In the genomic region with DNA sequence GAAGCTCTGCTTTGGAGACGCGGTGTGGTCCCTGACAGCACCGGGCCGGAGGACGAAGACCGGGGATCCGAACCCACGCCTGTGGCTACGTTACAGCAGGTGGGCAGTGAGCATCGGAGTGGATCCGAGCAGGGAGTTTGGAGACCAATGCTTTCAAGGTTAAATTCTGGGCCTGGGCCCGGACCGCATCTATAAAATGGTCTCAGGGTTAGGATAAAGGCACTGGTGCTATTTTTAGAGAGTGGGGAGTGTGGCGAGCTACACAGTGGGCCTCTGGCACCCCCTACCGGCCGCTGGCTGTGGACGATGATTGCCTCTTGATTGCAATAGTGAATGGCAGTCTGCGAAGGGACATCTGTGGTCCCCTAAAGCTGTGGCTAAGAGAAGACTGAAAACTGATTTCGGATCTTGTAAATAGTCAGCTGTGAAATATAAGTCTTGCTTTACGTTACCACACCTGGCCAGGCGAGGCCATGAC, we compare ENCODE assay signal across 8 mouse cellular contexts. TPM values are rescaled to one million over a fixed set of nuclear protein-coding genes. Genes with fewer than 3 reads are reported as not detected.
DNase-seq lines count a peak whose midpoint lies in the region; ATAC-seq lines count a peak whose summit lies in the region.

A gene (plus strand): TSS at position 51 of the 478 bp plus-strand sequence.

- WGBS in hindbrain, embryonic 10.5 days, result 1% methylated on average over 21 of the region's 21 CpGs

- H3K9me3 ChIP-seq in hindbrain, embryonic 10.5 days, result no peaks in the 10 kb centered on the region

- H3K27me3 ChIP-seq in hindbrain, embryonic 10.5 days (ENCODE audit: insufficient read depth, poor library complexity, severe bottlenecking), result peaks cover 77% of the 10 kb centered on the region

- H3K4me1 ChIP-seq in hindbrain, embryonic 10.5 days (replicated peaks), result peaks cover 44% of the 10 kb centered on the region

- peaks cover 13% of the 10 kb centered on the region for H3K36me3 ChIP-seq in hindbrain, embryonic 10.5 days

- peak; percentile 60 for DNase-seq in MEL-GATA-1-ER (ENCODE audit: extremely low read depth, low read depth)
- peak; percentile 94 for DNase-seq in cerebellum, adult 8-10 months
- peak; percentile 89 for DNase-seq in hindbrain, embryonic 10.5 days (ENCODE audit: low spot score)
- DNase-seq in layer of hippocampus, adult 9-11 months, result peak; percentile 90
- peak; percentile 94 for DNase-seq in lung, postnatal 10 days
- DNase-seq in ovary, postnatal 36 days (ENCODE audit: low spot score), result peak; percentile 86
- DNase-seq in thymus, postnatal 25 days, result peak; percentile 87

- peak; percentile 25; the same call in 1 of the 2 replicates for ATAC-seq in frontal cortex, adult (ENCODE audit: low TSS enrichment)

- H3K27ac ChIP-seq in hindbrain, embryonic 10.5 days, result peak within 1 kb of the TSS; percentile 69

- peak within 1 kb of the TSS; percentile 60 for H3K4me3 ChIP-seq in hindbrain, embryonic 10.5 days

RNA-seq across cellular contexts. Expression of the gene that starts here (rescaled TPM):
- polyA plus RNA-seq in hindbrain, embryonic 10.5 days (2016; fragmentation: Nextera tagmentation; extraction: Ambion mirVana), result 104 and 114 TPM in 2 replicates

Comparison
In these comparisons a context has a peak if more than half of its experiments do, and no peak if none do; other contexts are left out.
1. Peak in every context shown above with its lines: DNase-seq, ATAC-seq, H3K4me3 ChIP-seq and H3K27ac ChIP-seq.